Mouse (Mus musculus): ENCODE results near the gene Clca2.

Gene Clca2

GRCm38 (mm10) chr3:145099291-145099690 is at the start of gene Clca2:
Gene Clca2, minus strand, starts transcription at chr3:145099443.
- DNase-seq (ENCODE audit: low read depth, low spot score) = no peak

GRCm38 (mm10) chr3:145147952-145148351 is 48.7 kb upstream of the Clca2 start:
- DNase-seq (ENCODE audit: low read depth, low spot score) = no peak

GRCm38 (mm10) chr3:145147483-145147882 is 48.2 kb upstream of the Clca2 start:
- DNase-seq (ENCODE audit: low read depth, low spot score) = no peak

- DNase-seq (ENCODE audit: low read depth, low spot score) = no peak
These were observed 47.6 kb upstream of the Clca2 start for GRCm38 (mm10) chr3:145146871-145147270.

- no peak for DNase-seq (ENCODE audit: low read depth, low spot score)
These were observed 44.6 kb upstream of the Clca2 start for GRCm38 (mm10) chr3:145143856-145144255.

- DNase-seq (ENCODE audit: low read depth, low spot score) = no peak
These were observed 43.7 kb upstream of the Clca2 start for GRCm38 (mm10) chr3:145142925-145143324.

GRCm38 (mm10) chr3:145140236-145140635 is 41.0 kb upstream of the Clca2 start:
- no peak for DNase-seq (ENCODE audit: low read depth, low spot score)

- peak; percentile 57 for DNase-seq (ENCODE audit: low read depth, low spot score)
These were observed 32.1 kb upstream of the Clca2 start for GRCm38 (mm10) chr3:145131210-145131868.

- DNase-seq (ENCODE audit: low read depth, low spot score) = no peak
These were observed 30.1 kb upstream of the Clca2 start for GRCm38 (mm10) chr3:145129356-145129755.

- no peak for DNase-seq (ENCODE audit: low read depth, low spot score)
These were observed 27.4 kb upstream of the Clca2 start for GRCm38 (mm10) chr3:145126618-145127017.

- no peak for DNase-seq (ENCODE audit: low read depth, low spot score)
These were observed 20.2 kb upstream of the Clca2 start for GRCm38 (mm10) chr3:145119425-145119824.

- no peak for DNase-seq (ENCODE audit: low read depth, low spot score)
These were observed 19.7 kb upstream of the Clca2 start for GRCm38 (mm10) chr3:145119002-145119358.

GRCm38 (mm10) chr3:145118254-145119001 is 19.2 kb upstream of the Clca2 start, which contains the start of gene Odf2l:
Gene Odf2l, plus strand, starts transcription at chr3:145118588.
- DNase-seq (ENCODE audit: low read depth, low spot score) = peak; percentile 97

GRCm38 (mm10) chr3:145117637-145118036 is 18.4 kb upstream of the Clca2 start:
- DNase-seq (ENCODE audit: low read depth, low spot score) = no peak

GRCm38 (mm10) chr3:145115169-145115568 is 15.9 kb upstream of the Clca2 start:
- DNase-seq (ENCODE audit: low read depth, low spot score) = no peak

GRCm38 (mm10) chr3:145105773-145106504 is 6.7 kb upstream of the Clca2 start:
- no peak for DNase-seq (ENCODE audit: low read depth, low spot score)

- no peak for DNase-seq (ENCODE audit: low read depth, low spot score)
These were observed 6.0 kb upstream of the Clca2 start for GRCm38 (mm10) chr3:145105076-145105772.

- DNase-seq (ENCODE audit: low read depth, low spot score) = no peak
These were observed 4.5 kb upstream of the Clca2 start for GRCm38 (mm10) chr3:145103770-145104169.

GRCm38 (mm10) chr3:145103321-145103720 is 4.1 kb upstream of the Clca2 start:
- no peak for DNase-seq (ENCODE audit: low read depth, low spot score)

GRCm38 (mm10) chr3:145101891-145102555 is 2.8 kb upstream of the Clca2 start:
- DNase-seq (ENCODE audit: low read depth, low spot score) = peak; percentile 10

GRCm38 (mm10) chr3:145087857-145088598 is 11.2 kb downstream of the Clca2 start:
- DNase-seq (ENCODE audit: low read depth, low spot score) = no peak

Data from ZHBTc4 (cell line).